Mouse (Mus musculus): ENCODE results near the gene Ear6.
"Not testable (repeated sequence)": the region's sequence is repeated elsewhere in the genome, so short reads cannot be mapped to it uniquely, and the experiment has no call there.

The Ear6 gene

DNA sequence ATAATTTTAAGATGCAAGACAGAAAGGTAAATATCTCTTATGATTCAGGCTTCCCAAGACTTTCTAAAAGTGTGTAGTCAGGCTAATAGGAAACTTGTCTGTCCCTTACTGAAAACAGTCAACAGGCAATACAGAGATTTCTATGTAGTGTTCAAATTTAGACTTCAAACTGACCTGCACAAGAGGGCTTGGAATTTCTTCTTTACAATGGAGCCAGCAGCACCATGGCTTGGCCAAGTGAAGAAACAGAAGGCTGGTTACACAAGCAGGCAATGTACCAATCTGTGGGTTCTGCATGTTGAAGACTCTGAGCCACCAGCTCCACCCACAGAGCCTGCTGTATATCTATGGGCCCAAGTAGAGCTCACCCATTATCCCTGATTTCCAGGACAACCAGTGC, at the start of gene Ear6:
Gene Ear6 (plus strand): TSS at position 301 of the 400 bp plus-strand sequence.
- no peak for DNase-seq

DNA sequence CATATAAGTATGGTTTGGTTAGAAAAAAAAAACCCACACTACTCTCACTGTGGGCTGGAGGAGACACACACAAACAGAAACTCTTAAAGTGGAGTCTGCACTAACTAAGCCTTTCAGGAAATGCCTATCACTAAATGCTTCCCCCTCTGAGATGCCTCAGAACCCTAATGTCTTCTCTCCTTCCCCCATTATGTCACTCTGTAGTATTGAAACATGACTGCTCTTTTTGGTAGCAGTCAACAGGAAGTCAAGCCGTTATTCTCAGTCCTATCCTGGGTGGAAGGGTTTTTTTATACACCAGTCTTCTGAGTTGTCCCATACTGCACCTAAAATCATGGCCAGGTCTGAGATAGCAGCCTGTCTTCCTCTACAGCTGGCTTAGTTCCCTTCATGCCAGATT, 26.9 kb upstream of the Ear6 start:
- DNase-seq = no peak

DNA sequence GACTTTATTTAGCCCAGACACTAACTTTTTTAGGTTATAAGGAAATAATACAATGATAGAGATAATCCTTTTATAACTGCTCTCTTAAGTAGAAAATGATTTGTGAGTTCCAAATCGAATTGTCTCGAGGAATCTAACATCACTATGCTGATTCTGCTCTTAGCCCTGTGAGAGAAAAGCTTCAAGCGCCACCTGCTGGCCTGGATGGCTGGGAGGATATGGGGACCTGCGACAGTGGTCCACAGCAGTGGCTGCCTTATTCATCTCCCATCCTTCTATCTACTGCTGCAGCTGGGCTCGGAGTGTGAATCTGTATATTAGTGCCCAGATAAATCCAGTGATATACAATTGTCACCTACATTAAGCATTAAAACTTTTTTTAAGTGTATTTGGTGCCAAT, 25.7 kb upstream of the Ear6 start:
- DNase-seq = peak; percentile 7

DNA sequence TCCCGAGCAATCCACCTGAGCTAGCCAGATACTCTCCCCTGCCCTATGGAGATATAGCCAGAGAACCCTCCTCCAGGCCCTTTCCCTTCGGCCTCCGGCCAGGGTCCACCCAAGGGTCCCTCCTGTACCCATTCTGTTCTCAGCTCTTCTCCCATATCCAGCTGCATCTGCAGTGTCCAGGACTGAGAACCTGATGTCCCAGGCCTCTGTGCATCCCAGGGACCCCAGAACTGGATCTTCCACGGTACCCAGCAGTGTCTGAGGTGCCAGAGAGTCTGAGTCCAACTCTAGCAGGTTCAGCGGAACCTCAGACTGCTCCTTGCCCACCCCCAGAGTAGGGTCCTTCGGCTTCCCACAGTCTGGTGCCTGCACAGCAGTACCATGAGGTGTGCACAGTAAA, 24.3 kb upstream of the Ear6 start:
- DNase-seq = no peak

DNA sequence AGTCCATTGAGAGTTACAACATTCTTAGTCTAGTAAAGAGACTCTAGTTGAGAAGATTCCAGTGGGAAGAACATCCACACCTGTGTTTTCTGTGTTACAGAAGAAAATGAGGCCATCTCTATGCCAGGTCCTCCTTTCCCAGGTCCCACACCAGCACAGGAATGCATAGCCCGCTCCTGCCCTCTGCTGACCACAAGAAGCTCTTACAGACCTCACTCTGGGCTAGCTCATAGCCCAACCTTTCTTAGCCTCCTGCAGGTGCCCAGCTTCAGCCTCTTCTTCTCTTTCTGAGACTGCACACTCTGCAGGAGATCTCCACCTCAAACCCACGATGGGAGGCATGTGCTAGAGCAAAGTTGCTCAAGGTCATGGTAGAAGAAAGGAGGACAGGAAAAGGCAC, 15.0 kb upstream of the Ear6 start:
- DNase-seq = not testable (repeated sequence)

DNA sequence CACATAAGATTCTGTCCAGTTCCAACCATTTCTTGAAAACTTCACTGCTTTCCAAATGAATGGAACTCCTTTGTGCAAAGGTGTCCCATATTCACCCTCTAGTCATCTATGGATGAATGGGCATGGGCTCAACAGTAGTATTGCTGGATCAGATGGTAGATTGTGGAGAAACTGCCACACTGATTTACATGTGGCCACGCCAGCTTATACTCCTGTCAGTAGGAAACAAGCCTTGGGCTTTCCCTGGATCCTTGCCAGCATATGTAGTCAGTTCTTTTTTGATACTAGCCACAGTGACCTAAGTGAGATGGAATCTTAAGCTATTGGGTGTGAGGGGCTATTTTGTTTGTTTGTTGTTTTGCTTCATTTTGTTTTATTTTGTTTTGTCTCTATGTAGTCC, 11.2 kb upstream of the Ear6 start:
- no peak for DNase-seq

DNA sequence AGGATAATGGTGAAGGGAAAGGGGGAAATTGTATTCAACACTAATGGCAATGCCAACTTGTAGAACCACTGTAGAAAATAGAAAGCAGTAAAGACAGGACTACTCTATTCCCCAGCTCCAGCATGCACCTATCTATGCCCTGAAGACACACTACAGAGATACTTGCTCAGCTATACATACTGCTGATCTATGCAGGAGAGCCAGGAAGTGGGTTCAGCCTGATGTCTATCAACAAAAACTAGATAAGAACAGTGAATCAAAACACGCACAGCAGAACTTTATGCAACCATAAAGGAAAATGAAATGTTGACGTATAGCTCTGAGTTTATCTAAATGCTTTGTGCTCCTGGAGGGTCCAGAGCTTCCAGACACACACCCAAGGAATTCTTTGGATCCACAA, 10.7 kb upstream of the Ear6 start:
- no peak for DNase-seq

DNA sequence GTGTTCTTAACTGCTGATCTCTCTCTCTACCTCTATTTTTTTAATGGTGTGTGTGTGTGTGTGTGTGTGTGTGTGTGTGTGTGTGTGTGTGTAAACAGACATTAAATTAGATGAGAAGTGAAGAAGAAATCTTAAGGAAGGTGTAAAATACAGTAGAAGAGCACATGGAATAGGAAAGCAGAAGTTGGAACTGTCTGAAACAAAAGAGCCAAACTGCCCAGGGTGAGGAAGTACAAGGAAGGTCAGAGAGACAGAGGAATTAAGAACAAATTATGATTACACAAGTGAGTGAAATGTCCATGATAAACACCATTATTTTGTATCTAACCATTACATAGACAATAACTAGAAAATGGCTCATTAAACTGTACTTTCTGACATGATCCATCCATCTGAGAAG, 9.6 kb upstream of the Ear6 start:
- DNase-seq = no peak

DNA sequence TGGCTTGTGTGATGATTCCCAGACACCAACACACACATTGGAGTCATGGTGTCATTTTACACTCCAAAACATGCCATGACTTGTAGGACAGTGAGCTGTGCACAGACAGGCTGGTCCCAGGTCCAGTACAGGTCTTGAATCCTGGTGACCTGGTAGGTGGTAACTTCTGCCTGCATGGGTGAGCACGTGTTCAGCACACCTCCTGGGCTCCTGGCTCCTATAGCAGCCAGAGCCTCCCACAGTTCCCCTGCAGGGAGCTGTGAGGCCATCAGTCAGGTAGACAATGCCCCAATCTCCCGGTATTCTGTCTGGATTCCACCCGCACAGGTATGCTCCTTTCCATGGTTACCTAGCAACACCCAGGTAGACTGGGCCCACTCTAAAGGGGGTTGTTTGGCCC, 6.9 kb upstream of the Ear6 start:
- DNase-seq = no peak

DNA sequence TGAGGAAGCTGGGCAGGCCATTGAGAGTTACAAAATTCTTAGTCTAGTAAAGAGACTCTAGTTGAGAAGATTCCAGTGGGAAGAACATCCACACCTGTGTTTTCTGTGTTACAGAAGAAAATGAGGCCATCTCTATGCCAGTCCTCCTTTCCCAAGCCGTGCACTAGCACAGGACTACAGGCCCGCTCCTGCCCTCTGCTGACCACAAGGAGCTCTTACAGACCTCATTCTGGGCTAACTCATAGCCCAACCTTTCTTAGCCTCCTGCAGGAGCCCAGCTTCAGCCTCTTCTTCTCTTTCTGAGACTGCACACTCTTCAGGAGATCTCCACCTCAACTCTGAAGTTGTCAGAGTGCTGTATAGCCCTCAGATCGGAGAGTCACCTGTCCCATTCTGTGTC, 2.5 kb upstream of the Ear6 start:
- peak; percentile 6 for DNase-seq

DNA sequence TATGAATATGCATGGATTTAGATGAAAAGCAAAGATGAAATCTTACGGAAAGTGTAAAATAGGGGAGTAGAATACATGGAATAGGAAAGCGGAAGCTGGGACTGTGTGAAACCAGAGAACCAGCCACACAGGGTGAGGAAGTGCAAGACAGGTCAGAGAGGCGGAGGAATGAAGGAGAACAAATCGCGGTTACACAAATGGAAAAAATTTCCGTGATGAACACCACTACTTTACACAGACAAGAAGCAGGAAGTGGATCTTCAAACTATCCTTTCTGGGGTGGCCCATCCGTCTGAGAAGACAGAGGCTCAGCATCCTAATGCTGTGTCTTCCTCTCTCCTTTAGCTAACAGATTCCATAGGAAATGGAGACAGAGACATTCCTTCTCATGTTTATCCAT, 1.8 kb downstream of the Ear6 start:
- DNase-seq = not testable (repeated sequence)

DNA sequence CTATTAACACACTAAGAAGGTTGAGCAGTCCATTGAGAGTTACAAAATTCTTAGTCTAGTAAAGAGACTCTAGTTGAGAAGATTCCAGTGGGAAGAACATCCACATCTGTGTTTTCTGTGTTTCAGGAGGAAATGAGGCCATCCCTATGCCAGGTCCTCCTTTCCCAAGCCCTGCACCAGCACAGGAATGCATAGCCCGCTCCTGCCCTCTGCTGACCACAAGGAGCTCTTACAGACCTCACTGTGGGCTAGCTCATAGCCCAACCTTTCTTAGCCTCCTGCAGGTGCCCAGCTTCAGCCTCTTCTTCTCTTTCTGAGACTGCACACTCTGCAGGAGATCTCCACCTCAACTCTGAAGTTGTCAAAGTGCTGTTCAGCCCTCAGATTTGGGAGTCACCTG, 10.1 kb downstream of the Ear6 start:
- DNase-seq = peak; percentile 12

DNA sequence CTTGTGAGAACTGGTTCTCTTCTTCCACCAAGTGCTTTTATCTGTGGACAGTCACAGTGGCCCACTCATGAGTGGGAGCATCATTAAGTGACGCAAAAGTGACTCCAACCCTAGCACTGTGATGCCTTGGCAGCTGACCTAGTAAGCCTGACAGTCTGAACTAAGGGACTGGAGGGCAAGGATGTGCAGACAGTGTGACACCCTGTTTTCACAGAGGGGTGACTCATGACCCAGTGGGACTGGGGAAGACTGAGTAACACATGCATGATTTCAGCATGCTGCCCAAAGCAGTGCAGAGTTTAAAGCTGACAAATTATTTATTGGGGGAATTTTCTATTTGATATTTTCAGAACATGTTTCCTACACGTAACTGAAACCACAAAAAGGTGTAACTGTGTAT, 17.3 kb downstream of the Ear6 start:
- no peak for DNase-seq

DNA sequence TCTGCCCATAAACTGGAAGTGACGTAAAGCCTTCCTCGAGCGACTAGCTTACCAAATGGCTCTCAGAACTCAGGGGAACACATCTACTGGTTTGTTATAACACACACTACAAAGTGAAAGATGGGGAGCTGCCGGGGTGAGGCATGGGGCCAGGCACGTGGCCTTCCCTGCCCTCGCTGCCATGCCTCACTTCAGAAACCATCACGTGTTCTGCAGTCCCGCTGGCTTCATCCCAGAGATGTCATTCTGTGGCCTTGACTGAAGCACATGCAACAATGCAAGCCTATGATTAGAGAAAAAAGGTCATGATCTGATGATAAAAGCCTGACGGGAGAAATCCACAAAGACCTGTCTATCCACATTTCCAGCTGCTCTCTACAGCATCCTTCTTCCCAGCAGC, 18.2 kb downstream of the Ear6 start:
- DNase-seq = no peak

DNA sequence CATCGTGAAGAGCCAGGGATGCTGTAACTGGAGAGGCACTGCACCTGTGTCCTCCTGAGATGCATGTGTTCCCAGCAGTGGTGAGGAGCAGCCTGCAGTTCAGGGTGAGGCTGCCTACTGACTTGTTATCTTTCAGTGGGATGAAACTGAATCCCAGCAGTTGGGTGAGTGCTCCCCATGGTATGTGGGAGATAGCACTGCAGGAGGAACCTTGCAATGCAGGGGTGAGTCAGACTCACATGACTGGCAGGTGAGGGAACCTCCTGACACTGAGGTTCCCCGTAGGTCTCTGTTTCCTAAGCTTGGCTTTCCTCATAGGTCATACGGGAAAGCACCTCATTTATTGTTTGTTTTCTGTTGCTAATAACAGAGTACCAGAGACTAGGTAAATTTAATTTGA, 24.0 kb downstream of the Ear6 start:
- DNase-seq = no peak

DNA sequence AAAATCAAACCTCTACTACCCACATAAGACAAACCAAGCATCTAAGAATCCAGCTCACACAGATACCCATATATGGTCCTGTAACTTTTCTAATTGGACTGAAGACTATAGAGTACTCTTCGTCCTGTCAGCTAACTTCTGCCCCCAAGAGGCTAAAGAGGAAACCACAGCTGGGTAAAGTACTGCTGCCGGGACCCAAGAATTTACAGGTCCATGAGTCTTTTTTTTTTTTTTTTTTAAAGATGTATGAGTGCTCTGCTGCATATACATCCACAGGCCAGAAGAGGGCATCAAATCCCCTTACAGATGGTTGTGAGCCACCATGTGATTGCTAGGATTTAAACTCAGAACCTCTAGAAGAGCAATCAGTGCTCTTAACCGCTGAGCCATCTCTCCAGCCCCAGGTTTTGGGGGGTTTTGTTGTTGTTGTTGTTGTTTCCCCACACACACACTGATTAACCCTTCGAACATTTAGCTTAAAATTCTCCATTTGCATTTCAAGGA, 30.1 kb downstream of the Ear6 start:
- peak; percentile 59 for DNase-seq

DNA sequence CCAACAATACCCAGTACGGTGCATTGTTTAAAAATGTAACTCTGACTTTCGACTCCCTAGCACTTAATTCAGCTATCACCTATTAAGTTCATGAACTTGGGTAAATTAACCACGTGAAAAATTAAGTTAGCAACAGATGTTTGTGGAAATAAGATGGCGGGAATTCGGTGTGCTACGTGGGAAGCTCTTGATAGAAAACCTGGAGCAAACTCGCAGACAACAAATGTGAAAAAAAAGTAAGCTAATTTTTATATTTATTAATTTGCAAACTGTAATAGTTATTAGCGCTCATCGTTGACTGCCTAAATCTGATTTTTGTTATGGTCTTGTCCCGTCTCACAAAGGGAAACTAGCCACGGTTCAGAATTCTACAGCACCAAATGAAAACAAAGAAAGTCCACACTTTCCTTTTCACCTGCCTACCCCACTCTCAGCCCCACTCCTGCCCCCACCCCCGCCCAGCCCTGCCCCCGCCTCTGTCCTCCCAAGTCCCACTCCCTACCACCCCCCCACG, 30.6 kb downstream of the Ear6 start:
- DNase-seq = no peak

DNA sequence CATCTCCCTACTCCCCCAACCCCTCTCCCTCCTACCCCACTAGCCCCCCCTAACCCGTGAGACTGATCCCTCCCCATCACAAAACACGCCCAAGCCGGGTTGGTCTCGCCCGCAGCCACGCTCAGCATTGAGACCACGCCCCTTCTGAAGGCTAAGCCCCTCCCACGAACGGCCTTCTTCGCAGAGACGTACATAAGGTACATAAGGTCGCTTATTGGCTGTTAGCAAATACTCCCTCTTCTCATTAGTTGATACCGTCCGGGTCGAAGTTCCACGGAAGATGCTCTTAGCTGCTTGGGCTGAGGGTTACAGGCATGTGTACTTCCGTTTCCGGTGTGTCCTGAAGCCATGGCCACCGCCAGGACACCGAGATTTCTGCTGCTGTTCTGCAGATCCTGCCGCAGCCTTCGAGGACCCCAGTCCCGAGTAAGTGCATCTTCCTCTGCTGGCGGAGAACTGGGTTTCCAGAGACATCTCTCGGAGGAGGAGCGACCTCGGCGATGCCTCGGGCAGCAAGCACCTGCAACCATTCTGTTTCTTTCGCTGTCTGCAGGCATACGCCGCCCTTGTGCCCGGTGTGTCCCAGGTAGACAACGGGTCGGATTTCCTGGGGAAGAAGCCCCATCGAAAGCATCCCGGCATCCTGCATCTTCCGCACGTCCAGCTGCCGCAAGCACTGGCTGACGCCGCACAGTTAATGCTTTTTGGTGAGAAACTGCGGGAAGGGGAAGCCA, 31.3 kb downstream of the Ear6 start, which contains the start of gene Mettl17:
Gene Mettl17 (plus strand): TSS at position 245 of the 734 bp plus-strand sequence.
- DNase-seq = peak; percentile 90

DNA sequence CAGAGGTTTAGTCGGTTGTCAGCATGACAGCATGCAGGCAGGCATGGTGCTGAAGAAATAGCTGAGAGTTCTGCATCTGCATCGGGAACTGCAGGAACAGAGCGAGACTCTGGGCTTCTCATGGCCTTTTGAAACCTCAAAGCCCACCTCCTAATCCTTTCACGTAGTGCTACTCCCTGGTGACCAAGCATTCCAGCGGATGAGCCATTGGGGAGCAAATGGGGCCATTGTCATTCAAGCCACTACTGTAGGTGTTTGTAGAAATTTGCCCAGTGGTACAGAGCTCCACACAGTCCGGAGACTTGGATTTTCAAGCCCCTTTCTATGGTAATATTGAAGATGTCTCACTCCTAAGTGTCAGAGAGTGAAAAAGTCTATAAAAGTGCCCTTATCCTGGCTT, 32.6 kb downstream of the Ear6 start:
- no peak for DNase-seq

DNA sequence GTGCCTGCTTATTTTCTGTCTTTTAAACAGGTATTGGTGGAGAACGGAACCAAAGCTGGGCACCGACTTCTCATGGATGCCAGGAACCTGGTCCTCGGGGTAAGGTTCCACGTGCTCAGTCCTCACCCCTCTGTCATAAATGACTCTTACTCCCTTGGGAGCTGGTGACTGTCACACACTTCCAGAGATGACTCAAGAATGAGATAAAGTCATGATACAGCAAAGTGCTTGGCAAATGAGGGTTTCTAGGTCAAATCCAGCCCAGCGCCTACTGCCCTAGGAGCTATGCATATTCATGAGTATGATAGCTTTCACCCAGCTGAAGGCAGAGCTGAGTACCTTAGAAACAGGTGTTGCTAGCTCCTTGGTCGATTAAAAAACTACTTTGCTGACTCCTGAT, 36.3 kb downstream of the Ear6 start:
- no peak for DNase-seq

DNA sequence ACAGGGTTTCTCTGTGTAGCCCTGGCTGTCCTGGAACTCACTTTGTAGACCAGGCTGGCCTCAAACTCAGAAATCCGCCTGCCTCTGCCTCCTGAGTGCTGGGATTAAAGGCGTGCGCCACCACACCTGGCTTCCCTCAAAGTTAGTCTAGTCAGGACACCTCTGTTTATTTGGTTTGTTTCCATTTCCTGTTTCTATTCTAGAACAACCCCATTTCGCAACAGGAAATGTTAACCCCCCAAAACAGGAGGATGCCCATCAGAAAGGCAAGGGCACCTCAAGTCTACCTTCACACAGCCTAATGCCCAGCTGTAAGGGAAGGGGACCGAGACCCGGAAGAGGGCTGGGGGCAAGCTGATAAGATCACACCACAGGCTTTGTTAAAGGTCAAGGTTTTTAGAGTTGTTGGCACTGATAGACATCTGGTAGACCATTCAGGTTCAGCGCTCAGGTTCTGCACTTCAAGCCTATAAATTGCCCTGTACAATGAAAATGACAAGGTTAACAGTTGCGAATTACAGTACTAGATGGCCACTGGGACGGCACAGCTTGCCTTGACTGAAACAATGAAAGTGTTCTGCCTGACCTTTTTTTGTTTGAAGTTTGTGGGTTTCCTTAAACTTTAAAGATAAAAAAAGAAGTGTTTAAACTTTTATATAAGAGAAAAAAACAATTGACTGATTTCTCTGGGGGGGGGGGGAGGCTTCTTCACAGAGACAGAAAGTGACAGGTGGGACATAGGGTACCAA, 38.9 kb downstream of the Ear6 start, which contains the start of gene Slc39a2:
Gene Slc39a2 (plus strand): TSS at position 699 of the 749 bp plus-strand sequence.
- DNase-seq = no peak

DNA sequence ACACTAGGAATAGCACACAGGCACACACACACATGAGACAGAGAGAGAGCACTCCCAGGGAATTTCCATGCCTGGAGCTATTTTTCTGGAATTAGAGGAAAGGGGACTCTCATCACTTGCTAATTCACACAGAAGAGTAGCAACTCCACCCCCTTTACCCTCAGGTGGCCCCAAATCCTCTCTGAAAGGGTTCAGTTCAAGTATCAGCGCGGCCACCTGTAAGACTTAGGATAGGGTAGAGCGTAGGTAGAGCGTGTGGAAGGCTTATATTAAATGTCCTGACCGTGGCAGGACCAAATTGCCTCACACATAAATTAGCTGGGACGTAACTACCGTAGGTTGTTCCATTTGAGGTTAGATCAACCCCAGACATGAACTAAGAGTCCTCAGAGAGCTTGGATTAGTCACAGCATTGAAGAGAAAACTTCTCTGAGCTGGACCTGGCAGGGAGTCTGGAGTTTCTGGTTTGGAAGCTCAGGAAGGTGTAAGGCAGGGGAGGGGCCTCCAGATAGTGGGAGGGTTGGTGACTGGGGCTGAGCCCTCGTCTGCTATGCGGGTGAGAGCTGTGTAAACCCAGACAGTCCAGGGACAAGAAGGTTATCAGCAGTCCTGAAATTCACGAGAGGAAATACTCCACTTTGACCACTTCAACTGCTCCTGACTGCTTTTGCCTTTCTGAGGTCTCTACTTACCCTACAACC, 39.7 kb downstream of the Ear6 start:
- DNase-seq = no peak

DNA sequence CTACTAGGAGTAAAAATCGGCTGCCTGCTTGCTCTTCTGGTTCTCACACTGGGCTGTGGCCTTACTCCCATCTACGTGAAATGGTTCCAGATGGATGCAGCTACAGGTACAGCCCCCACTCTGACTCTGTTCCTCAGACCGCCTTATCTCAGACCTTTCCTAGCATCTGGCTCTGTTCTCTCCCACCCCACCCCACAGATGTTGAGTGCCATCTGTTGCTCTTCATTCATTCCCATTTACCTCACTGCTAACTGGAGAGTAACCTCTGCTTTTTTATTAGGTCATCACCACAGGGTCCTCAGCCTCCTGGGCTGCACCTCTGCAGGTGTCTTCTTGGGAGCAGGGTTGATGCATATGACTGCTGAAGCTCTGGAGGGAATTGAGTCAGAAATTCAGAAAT, 40.3 kb downstream of the Ear6 start:
- DNase-seq = no peak

All from right cerebral cortex, postnatal 14 days (tissue).